Mouse (Mus musculus): ENCODE data around the gene Cfap70. TPM values are rescaled to one million over a fixed set of nuclear protein-coding genes. Genes with fewer than 3 reads are reported as not detected.

Gene Cfap70
- polyA plus RNA-seq, 1 experiment from 2014 or later, result 0.44 TPM

- WGBS, result 82% methylated on average over 1 of the region's 1 CpGs
- Histone ChIP-seq H3K9ac (ENCODE audit: low read length) (no peak overlapping the region), H3K27ac (ENCODE audit: low read depth, low read length) (no peak overlapping the region), H3K4me3 (ENCODE audit: low read depth, low read length) (no peak overlapping the region), H3K9me3 (ENCODE audit: control insufficient read depth, low read length) (no peaks in the 10 kb centered on the region), H3K4me1 (ENCODE audit: control insufficient read depth, insufficient read depth, low read length) (no peaks in the 10 kb centered on the region), H3K36me3 (ENCODE audit: control insufficient read depth, insufficient read depth, low read length) (peaks cover 7% of the 10 kb centered on the region), H3K4me2 (no peak overlapping the region), H3K27me3 (ENCODE audit: control insufficient read depth, insufficient read depth, low read length) (no peaks in the 10 kb centered on the region)
- DNase-seq (ENCODE audit: low spot score, missing footprints) (no peak), ATAC-seq (ENCODE audit: low FRiP score) (no peak)
Measured at GRCm38 (mm10) chr14:20371854-20372253, 80.2 kb downstream of the Cfap70 start.

- peaks cover 7% of the 10 kb centered on the region for H3K36me3 ChIP-seq (ENCODE audit: control insufficient read depth, insufficient read depth, low read length)
- H3K4me1 ChIP-seq (ENCODE audit: control insufficient read depth, insufficient read depth, low read length), result no peaks in the 10 kb centered on the region
- DNase-seq (ENCODE audit: low spot score, missing footprints), result no peak
- no peaks in the 10 kb centered on the region for H3K27me3 ChIP-seq (ENCODE audit: control insufficient read depth, insufficient read depth, low read length)
- no peak overlapping the region for H3K27ac ChIP-seq (ENCODE audit: low read depth, low read length)
- H3K4me2 ChIP-seq, result no peak overlapping the region
- H3K4me3 ChIP-seq (ENCODE audit: low read depth, low read length), result no peak overlapping the region
- H3K9me3 ChIP-seq (ENCODE audit: control insufficient read depth, low read length), result no peaks in the 10 kb centered on the region
- 91% methylated on average over 7 of the region's 7 CpGs for WGBS
- no peak for ATAC-seq (ENCODE audit: low FRiP score)
- H3K9ac ChIP-seq (ENCODE audit: low read length), result no peak overlapping the region
Measured at GRCm38 (mm10) chr14:20370798-20371197, 81.2 kb downstream of the Cfap70 start.

GRCm38 (mm10) chr14:20368271-20368670 is 83.8 kb downstream of the Cfap70 start:
- no peaks in the 10 kb centered on the region for H3K4me1 ChIP-seq (ENCODE audit: control insufficient read depth, insufficient read depth, low read length)
- no peak overlapping the region for H3K9ac ChIP-seq (ENCODE audit: low read length)
- H3K27me3 ChIP-seq (ENCODE audit: control insufficient read depth, insufficient read depth, low read length), result no peaks in the 10 kb centered on the region
- no peaks in the 10 kb centered on the region for H3K9me3 ChIP-seq (ENCODE audit: control insufficient read depth, low read length)
- H3K4me3 ChIP-seq (ENCODE audit: low read depth, low read length), result no peak overlapping the region
- WGBS, result 98% methylated on average over 3 of the region's 3 CpGs
- DNase-seq (ENCODE audit: low spot score, missing footprints) (no peak), ATAC-seq (ENCODE audit: low FRiP score) (no peak)
- H3K4me2 ChIP-seq, result no peak overlapping the region
- H3K36me3 ChIP-seq (ENCODE audit: control insufficient read depth, insufficient read depth, low read length), result peaks cover 12% of the 10 kb centered on the region
- no peak overlapping the region for H3K27ac ChIP-seq (ENCODE audit: low read depth, low read length)

GRCm38 (mm10) chr14:20363230-20363629 is 88.8 kb downstream of the Cfap70 start:
- 96% methylated on average over 4 of the region's 4 CpGs for WGBS
- Histone ChIP-seq H3K9ac (ENCODE audit: low read length) (no peak overlapping the region), H3K27ac (ENCODE audit: low read depth, low read length) (no peak overlapping the region), H3K36me3 (ENCODE audit: control insufficient read depth, insufficient read depth, low read length) (peaks cover 21% of the 10 kb centered on the region), H3K4me1 (ENCODE audit: control insufficient read depth, insufficient read depth, low read length) (no peaks in the 10 kb centered on the region), H3K9me3 (ENCODE audit: control insufficient read depth, low read length) (no peaks in the 10 kb centered on the region), H3K4me3 (ENCODE audit: low read depth, low read length) (no peak overlapping the region), H3K4me2 (no peak overlapping the region), H3K27me3 (ENCODE audit: control insufficient read depth, insufficient read depth, low read length) (no peaks in the 10 kb centered on the region)
- ATAC-seq (ENCODE audit: low FRiP score) (no peak), DNase-seq (ENCODE audit: low spot score, missing footprints) (no peak)

- under 1% methylated on average over 40 of the region's 42 CpGs for WGBS
- H3K36me3 ChIP-seq (ENCODE audit: control insufficient read depth, insufficient read depth, low read length), result peaks cover 5% of the 10 kb centered on the region; the same call in 1 of the 2 replicates
Measured at GRCm38 (mm10) chr14:20347991-20348541, 104.0 kb downstream of the Cfap70 start, which contains the start of the genes Ecd and Fam149b. Gene Ecd (minus strand): TSS chr14:20348121. Gene Fam149b (plus strand): TSS chr14:20348162.

GRCm38 (mm10) chr14:20347441-20347990 is 104.5 kb downstream of the Cfap70 start:
- Histone ChIP-seq H3K4me2 (peak overlapping the region; percentile 57), H3K27me3 (ENCODE audit: control insufficient read depth, insufficient read depth, low read length) (no peaks in the 10 kb centered on the region), H3K36me3 (ENCODE audit: control insufficient read depth, insufficient read depth, low read length) (0 out of 2 replicates have a peak, but pooled peaks cover 3% of the 10 kb centered on the region), H3K9ac (ENCODE audit: low read length) (peak overlapping the region; percentile 79), H3K4me1 (ENCODE audit: control insufficient read depth, insufficient read depth, low read length) (peaks cover 11% of the 10 kb centered on the region), H3K27ac (ENCODE audit: low read depth, low read length) (peak overlapping the region; percentile 5; the same call in 1 of the 2 replicates), H3K9me3 (ENCODE audit: control insufficient read depth, low read length) (no peaks in the 10 kb centered on the region), H3K4me3 (ENCODE audit: low read depth, low read length) (peak overlapping the region; percentile 85)
- DNase-seq (ENCODE audit: low spot score, missing footprints) (no peak), ATAC-seq (ENCODE audit: low FRiP score) (peak; percentile 31)
- 7% methylated on average over 15 of the region's 15 CpGs for WGBS

More at GRCm38 (mm10) chr14:20347991-20348541, 104.0 kb downstream of the Cfap70 start, which contains the start of the genes Ecd and Fam149b:
- peak within 1 kb of the TSS; percentile 96 for H3K9ac ChIP-seq (ENCODE audit: low read length)
- peak; percentile 99 for DNase-seq (ENCODE audit: low spot score, missing footprints)
- peaks cover 11% of the 10 kb centered on the region for H3K4me1 ChIP-seq (ENCODE audit: control insufficient read depth, insufficient read depth, low read length)
- H3K9me3 ChIP-seq (ENCODE audit: control insufficient read depth, low read length), result no peaks in the 10 kb centered on the region
- peak within 1 kb of the TSS; percentile 85 for H3K4me3 ChIP-seq (ENCODE audit: low read depth, low read length)
- peak within 1 kb of the TSS; percentile 81 for H3K4me2 ChIP-seq
- peak; percentile 98 for ATAC-seq (ENCODE audit: low FRiP score)
- H3K27me3 ChIP-seq (ENCODE audit: control insufficient read depth, insufficient read depth, low read length), result no peaks in the 10 kb centered on the region
- peak within 1 kb of the TSS; percentile 89 for H3K27ac ChIP-seq (ENCODE audit: low read depth, low read length)

- 94% methylated on average over 9 of the region's 9 CpGs for WGBS
- H3K4me2 ChIP-seq, result no peak overlapping the region
- DNase-seq (ENCODE audit: low spot score, missing footprints) (no peak), ATAC-seq (ENCODE audit: low FRiP score) (no peak)
- no peak overlapping the region for H3K9ac ChIP-seq (ENCODE audit: low read length)
- H3K9me3 ChIP-seq (ENCODE audit: control insufficient read depth, low read length), result no peaks in the 10 kb centered on the region
- H3K4me3 ChIP-seq (ENCODE audit: low read depth, low read length), result no peak overlapping the region
- no peak overlapping the region for H3K27ac ChIP-seq (ENCODE audit: low read depth, low read length)
- H3K4me1 ChIP-seq (ENCODE audit: control insufficient read depth, insufficient read depth, low read length), result peaks cover 11% of the 10 kb centered on the region
- H3K36me3 ChIP-seq (ENCODE audit: control insufficient read depth, insufficient read depth, low read length), result peaks cover 3% of the 10 kb centered on the region; the same call in 1 of the 2 replicates
- no peaks in the 10 kb centered on the region for H3K27me3 ChIP-seq (ENCODE audit: control insufficient read depth, insufficient read depth, low read length)
Measured at GRCm38 (mm10) chr14:20345885-20346284, 106.1 kb downstream of the Cfap70 start.

Other genes with a start within 250 kb of the Cfap70 start
- gene Kcnk16, start 183.0 kb downstream of the Cfap70 start, polyA plus RNA-seq (2014; fragmentation: Nextera tagmentation; extraction: Ambion mirVana), result not detected in 2 replicates
- 6.6 and 7.1 TPM in 2 replicates for gene Nudt13, start 157.5 kb downstream of the Cfap70 start, polyA plus RNA-seq (2014; fragmentation: Nextera tagmentation; extraction: Ambion mirVana)
- 73.3 and 74.8 TPM in 2 replicates for gene Ecd, start 104.1 kb downstream of the Cfap70 start, polyA plus RNA-seq (2014; fragmentation: Nextera tagmentation; extraction: Ambion mirVana)
- 53.8 and 58.9 TPM in 2 replicates for gene Fam149b, start 104.1 kb downstream of the Cfap70 start, polyA plus RNA-seq (2014; fragmentation: Nextera tagmentation; extraction: Ambion mirVana)
- gene Dnajc9, start 63.3 kb downstream of the Cfap70 start, polyA plus RNA-seq (2014; fragmentation: Nextera tagmentation; extraction: Ambion mirVana), result 276 and 296 TPM in 2 replicates
- gene Mrps16, start 58.6 kb downstream of the Cfap70 start, polyA plus RNA-seq (2014; fragmentation: Nextera tagmentation; extraction: Ambion mirVana), result 71.8 and 73.0 TPM in 2 replicates
- 11.9 TPM in 2 replicates for gene Anxa7, start 27.9 kb upstream of the Cfap70 start, polyA plus RNA-seq (2014; fragmentation: Nextera tagmentation; extraction: Ambion mirVana)
- gene Mss51, start 44.7 kb upstream of the Cfap70 start, polyA plus RNA-seq (2014; fragmentation: Nextera tagmentation; extraction: Ambion mirVana), result 0.83 and 1.1 TPM in 2 replicates
- gene Ppp3cb, start 94.3 kb upstream of the Cfap70 start, polyA plus RNA-seq (2014; fragmentation: Nextera tagmentation; extraction: Ambion mirVana), result 58.4 and 66.2 TPM in 2 replicates
- 14.2 and 14.3 TPM in 2 replicates for gene Usp54, start 188.8 kb upstream of the Cfap70 start, polyA plus RNA-seq (2014; fragmentation: Nextera tagmentation; extraction: Ambion mirVana)
- gene Myoz1, start 204.3 kb upstream of the Cfap70 start, polyA plus RNA-seq (2014; fragmentation: Nextera tagmentation; extraction: Ambion mirVana), result 0.26 TPM in 1 of 2 replicates, not detected in the other
- gene Synpo2l, start 216.1 kb upstream of the Cfap70 start, polyA plus RNA-seq (2014; fragmentation: Nextera tagmentation; extraction: Ambion mirVana), result 0.14 and 0.22 TPM in 2 replicates
- 74.3 and 74.7 TPM in 2 replicates for gene Sec24c, start 222.1 kb upstream of the Cfap70 start, polyA plus RNA-seq (2014; fragmentation: Nextera tagmentation; extraction: Ambion mirVana)
- gene Fut11, start 242.7 kb upstream of the Cfap70 start, polyA plus RNA-seq (2014; fragmentation: Nextera tagmentation; extraction: Ambion mirVana), result 20.7 and 22.0 TPM in 2 replicates

Measured in midbrain, embryonic 11.5 days (tissue).